Mouse (Mus musculus) kidney, adult 11 months (tissue): ENCODE measurements around the gene Tagln3.

Source experiments
- DNase-seq: peaks from one replicate; pipeline ENCODE4 v3.0.0; 2022

The Tagln3 gene

GRCm38 (mm10) chr16:45724061-45724741 lies at the start of gene Tagln3:
TSS of gene Tagln3 (minus strand) at chr16:45724608.
- no peak for DNase-seq

DNA sequence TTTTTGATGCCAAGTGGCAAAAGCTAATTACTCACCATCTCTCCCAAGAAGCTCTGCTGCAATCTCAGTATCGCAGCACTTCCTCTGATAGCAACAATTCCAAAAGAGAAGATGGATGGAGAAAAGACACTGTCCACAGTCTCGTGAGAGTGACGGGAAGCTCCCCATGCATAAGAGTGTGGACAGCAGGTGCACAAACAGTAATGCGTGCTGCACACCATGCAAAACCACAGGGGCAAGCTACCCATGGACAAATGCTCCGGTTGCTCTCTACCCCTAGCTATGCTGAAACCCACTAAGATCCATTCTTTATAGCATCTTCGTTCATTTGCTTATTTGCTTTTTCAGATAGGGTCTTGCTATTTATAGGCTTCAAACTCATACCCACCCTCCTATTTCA lies 46.5 kb upstream of the Tagln3 start:
- no peak for DNase-seq

GRCm38 (mm10) chr16:45767853-45768640 lies 43.6 kb upstream of the Tagln3 start:
- no peak for DNase-seq

- no peak for DNase-seq
Measured at GRCm38 (mm10) chr16:45767434-45767833, 43.0 kb upstream of the Tagln3 start.

DNA sequence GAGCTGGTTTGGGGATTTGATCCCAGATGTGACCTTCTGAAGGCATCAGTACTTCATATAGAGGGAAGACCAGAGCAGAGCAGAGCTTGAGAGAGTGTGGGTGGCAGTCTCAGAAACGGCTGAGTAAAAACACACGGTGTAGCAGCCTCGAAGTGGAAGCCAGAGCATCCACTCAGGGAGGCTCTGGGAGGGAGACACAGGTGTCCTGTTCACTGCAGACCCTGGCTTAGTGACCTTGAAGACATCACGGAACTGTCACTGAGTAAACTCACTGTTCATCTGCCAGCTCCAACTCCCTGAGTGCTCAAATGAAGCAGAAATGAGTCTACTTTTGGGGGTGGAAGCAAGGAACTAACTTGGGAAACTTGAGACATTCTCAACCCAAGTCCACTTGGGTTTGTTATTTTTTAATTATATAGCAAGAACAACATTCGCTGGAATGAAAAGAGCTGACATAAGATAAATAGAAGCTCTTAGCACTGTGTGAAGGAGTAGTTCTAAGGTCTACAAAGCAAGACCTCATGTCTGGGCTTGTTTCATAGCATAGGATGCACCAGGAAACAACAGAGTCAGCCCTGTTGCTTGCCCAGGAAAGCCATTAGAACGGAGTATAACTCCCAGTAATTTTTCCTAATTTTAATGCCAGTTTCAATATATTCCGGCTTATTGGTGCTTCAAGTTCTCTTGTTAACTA lies 41.5 kb upstream of the Tagln3 start:
- no peak for DNase-seq

DNA sequence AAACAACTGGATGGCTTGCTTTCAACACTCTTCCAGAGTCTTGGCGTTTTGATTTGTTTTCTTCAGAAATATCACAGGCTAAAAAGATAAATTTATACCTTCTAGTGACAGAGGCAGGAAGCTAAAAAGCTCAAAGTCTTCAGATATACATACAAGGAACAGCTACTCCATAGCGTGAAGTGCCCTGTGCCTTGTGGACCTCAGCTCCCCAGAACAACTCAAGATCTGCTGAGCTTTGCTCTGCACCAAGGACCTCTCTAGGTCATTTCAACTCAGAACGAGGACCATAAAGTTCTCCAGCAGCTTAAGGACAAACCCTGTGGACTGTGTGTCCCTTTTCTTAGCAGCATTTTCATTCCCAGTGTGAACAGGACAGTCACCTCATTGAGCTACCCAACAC lies 40.7 kb upstream of the Tagln3 start:
- no peak for DNase-seq

GRCm38 (mm10) chr16:45762859-45763505 lies 38.6 kb upstream of the Tagln3 start:
- DNase-seq, result no peak

GRCm38 (mm10) chr16:45761425-45761824 lies 37.0 kb upstream of the Tagln3 start:
- no peak for DNase-seq

- no peak for DNase-seq
Measured at GRCm38 (mm10) chr16:45758726-45759269, 34.4 kb upstream of the Tagln3 start.

DNA sequence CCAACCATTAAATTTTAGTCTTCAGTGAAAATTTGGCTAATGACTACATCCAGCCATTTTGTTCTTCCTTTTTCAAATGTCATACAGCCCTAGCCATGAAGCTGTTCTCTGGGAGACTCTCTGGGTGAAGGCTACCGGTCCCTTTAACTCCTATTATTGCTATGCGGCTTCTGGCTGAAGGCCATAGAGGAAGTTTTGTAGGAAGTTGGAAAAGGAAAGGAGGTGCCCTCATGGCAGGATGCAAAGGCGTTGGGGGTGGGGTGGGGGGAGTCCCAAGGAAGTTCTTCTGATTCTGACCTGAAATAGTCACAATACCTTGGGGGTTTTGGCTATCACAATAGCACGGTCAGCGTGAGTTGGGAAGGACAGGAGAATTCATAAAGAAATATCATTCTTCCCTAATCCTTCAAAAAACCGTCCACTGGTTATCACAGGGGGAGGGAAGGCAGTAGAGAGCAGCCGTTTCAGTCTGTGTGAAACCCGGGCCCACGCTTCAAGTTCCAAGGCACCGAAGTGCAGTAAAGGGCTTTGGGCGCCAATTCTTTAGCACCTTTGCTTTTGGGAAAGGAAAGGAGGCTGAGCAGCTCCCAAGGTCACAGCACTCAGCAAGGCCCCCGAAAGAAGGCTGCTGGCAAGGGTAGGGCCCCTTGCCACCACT lies 33.1 kb upstream of the Tagln3 start:
- peak; percentile 68 for DNase-seq

GRCm38 (mm10) chr16:45756855-45757254 lies 32.4 kb upstream of the Tagln3 start:
- no peak for DNase-seq

- DNase-seq, result peak; percentile 20
Measured at GRCm38 (mm10) chr16:45743591-45744144, 19.3 kb upstream of the Tagln3 start.

DNA sequence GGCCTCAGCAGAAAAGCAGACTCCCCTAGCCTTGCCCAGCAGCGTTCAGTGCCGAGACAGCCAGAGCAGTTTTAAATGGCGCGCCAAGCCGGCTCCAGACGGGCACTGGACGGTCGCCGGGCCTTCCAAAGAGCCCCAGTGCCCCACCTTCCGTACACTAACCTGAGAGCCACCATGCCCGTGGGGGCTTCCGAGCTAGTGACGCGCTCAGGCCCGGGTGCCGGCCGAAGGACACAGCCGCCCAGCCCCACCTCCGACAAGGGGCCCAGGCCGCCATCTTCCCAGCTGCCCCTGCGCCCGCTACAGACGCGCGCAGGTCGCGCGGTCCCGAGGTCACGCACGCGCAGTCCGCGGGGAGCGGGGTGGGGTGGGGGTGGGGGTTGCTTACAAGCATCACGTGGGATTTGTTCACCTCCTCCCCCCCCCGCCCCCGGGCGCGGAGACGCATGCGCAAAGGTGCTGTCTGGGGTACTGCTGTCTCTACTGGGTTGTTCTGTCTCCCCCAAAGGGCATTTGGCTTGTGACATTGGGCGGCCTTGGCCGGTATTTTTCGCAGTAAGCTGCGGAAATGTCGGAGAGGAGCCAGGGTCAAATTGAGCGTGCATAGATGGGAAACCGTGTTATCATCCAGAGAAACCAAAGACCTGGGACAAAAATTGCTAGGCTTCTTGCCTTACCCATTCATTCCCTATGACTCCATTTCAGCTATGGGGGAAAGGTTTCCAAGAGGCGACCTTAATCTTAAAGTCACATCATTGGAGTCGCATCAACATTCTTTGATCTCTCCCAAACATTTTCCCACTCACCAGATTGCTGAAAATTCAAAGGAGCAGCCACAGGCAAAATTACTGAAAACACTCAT lies 18.4 kb upstream of the Tagln3 start, which contains the start of gene Abhd10:
Abhd10 (minus strand) TSS at position 341 of the 862 bp plus-strand sequence.
- DNase-seq, result peak; percentile 96

GRCm38 (mm10) chr16:45737880-45738279 lies 13.5 kb upstream of the Tagln3 start:
- DNase-seq, result no peak

DNA sequence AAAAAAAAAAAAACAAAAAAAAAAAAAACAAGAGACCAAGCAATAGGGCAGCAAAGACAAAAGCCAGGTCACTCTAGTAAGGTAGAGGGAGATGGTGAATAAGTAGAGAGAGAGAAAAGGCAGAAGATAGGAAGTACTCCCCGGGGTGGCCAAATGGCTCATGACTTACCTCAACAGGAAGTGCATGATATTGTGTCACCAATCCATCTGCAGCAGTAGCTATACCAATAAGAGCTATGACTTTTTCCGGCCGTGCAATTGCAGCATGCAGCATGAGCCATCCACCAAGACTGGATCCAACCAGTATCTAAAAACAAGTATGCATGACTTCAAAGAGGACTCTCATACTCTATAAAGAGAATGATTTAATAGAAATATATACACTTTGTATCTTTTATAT lies 12.3 kb upstream of the Tagln3 start:
- DNase-seq, result no peak

DNA sequence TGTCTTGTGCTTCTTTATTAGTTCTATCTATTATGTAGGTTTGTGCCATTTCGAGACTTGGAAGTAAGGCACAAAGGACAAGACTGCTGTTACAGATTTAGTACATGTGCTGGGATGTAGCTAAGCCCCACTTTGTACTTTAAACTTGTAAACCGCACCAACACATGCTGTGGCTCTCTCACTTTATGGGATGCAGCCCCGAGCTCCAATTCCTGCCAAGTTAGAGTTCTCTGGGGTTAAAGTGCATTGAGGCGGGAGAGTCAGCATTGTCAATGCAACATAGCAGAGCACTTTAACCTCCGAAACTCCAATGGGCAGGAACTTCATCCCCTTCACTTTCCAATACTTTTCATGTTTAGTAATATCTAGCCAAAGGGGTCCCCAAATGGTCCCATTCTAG lies 4.8 kb upstream of the Tagln3 start:
- DNase-seq, result peak; percentile 56

GRCm38 (mm10) chr16:45724742-45725102 lies 314 bp upstream of the Tagln3 start:
- no peak for DNase-seq

GRCm38 (mm10) chr16:45723172-45723901 lies 1.1 kb downstream of the Tagln3 start:
- DNase-seq, result no peak

- no peak for DNase-seq
Measured at GRCm38 (mm10) chr16:45722460-45722951, 1.9 kb downstream of the Tagln3 start.

DNA sequence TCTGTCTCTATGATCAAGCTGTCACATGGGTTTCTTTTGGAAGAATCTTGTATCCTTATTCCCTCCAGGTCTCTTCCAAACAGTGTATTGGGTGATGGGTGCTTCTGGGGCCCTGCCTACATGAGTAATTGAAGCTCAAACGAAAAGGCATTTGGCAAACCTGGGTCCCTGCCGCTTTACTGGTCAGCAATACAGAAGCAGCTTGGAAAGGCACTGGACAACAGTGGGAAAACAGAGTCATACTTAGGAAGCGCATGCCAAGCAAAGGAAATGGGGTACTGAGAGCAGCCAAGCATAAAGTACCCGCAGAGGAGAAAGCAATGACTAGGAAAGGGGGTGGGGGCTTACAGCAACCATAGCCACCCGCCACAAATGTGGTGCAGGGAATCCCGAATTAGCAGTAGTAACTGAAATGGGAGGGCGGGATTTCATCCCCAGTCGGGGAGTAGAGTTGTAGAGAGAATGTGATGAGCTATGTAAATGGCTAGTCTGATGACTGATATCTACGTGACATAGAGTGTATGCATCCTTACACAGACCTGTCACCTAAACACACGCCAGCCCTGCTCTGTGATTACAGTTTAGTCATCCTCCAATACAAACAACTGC lies 4.3 kb downstream of the Tagln3 start:
- DNase-seq, result no peak
